ENCODE assay signal across 9 mouse cellular contexts in the genomic region with DNA sequence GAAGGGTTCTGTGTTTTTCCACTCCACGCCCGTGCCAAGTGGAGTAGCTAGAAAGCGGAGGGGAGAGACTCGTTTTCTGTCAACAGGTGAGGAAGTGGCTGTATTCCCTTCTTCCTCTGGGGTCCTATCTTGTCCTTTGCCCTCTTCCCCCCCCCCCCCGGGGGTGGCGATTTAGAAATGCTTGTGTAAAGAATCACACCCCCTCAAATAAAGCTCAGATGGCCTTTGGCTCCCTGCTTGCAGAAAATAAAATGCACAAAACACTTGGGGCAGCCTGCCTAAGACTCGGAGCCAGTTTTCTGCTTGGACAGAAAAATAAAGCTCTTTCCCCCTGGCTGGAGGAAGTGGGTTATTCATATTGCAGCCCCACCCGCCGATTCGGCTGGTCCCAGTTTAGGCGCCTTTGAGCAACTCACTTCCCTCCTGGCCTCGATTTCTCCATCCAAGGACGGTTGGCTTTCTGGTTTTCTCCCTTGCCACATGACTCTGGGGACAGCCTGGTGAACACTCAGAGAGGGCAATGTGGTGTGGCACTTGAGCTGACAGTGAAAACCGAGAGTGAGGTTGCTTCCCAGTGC. TPM values are rescaled to one million over a fixed set of nuclear protein-coding genes. Genes with fewer than 3 reads are reported as not detected.
A peak's percentile ranks its signal among the peaks of the same experiment; 100 is the strongest.
DNase-seq lines count a peak whose midpoint lies in the region; ATAC-seq and TF ChIP-seq lines count a peak whose summit lies in the region.
"Had no signal": no experiment of that assay in that cellular context is flagged by ENCODE, and none has a peak within 500 bp of the region (broad histone marks: within the 10 kb centered on the region; RNA-seq: fewer than 3 reads in every experiment).

No protein-coding gene starts in this region.

- H3K36me3 ChIP-seq in CH12.LX (replicated peaks in 1 of 2; ENCODE audit: control insufficient read depth in 1 of 2, insufficient read depth in 1 of 2, low read length in 1 of 2) = peaks cover 0 to 16% of the 10 kb centered on the region in 2 experiments
- H3K36me3 ChIP-seq in intestine, postnatal 0 days (ENCODE audit: control insufficient read depth, insufficient read depth) = no peaks in the 10 kb centered on the region

- in situ Hi-C loops in CH12.LX (cut with MboI; ENCODE audit: low pct_ligation_motif_present, low pct_unique_long_range_greater_than_20kb, low sequenced_read_pairs) = loop anchor here (25.0 kb wide), 1 partner anchor 201 kb away; a partner anchor contains a TSS

- WGBS in intestine, postnatal 0 days = 16% methylated on average over 14 of the region's 14 CpGs

- peak overlapping the region; percentile 66 to 73 (median 72) for H3K4me3 ChIP-seq in CH12.LX (replicated peaks in 1 of 3; ENCODE audit: low read depth in 2 of 3, low read length in 2 of 3, poor library complexity in 1 of 3)
- H3K4me3 ChIP-seq in intestine, postnatal 0 days (ENCODE audit: low read depth, low read length) = peak overlapping the region; percentile 55

- no peak for TF ChIP-seq EP300 in CH12.LX (IDR thresholded peaks at IDR 0.05; ENCODE audit: low read length)

- no peak for DNase-seq in CH12.LX (ENCODE audit: extremely low read depth)
- peak; percentile 75 for DNase-seq in adipocyte (ENCODE audit: low spot score)
- peak; percentile 97 for DNase-seq in heart, adult 11 months
- DNase-seq in lung, postnatal 36 days = peak; percentile 69
- no peak for DNase-seq in Muller cell, postnatal 12 days (ENCODE audit: inconsistent ontology term)
- DNase-seq in natural killer cell, adult 2 months (ENCODE audit: low spot score in 2 of 2) = no peak
- DNase-seq in embryo, embryonic 11 days = no peak

- peaks cover 5% of the 10 kb centered on the region for H3K9me3 ChIP-seq in CH12.LX (replicated peaks; ENCODE audit: low read length)
- no peaks in the 10 kb centered on the region for H3K9me3 ChIP-seq in intestine, postnatal 0 days (ENCODE audit: control insufficient read depth)

- dilution Hi-C loops in CH12.LX (cut with MboI; ENCODE audit: extremely low pct_ligation_motif_present, extremely low pct_unique_long_range_greater_than_20kb, low sequenced_read_pairs) = no loop called here

- H3K4me2 ChIP-seq in CH12.LX (ENCODE audit: insufficient read depth, low read depth, poor library complexity, severe bottlenecking) = peak overlapping the region; percentile 84
- peak overlapping the region; percentile 71 for H3K4me2 ChIP-seq in intestine, postnatal 0 days (replicated peaks; ENCODE audit: low read depth)

- peaks cover 5% of the 10 kb centered on the region for H3K27me3 ChIP-seq in CH12.LX (replicated peaks)
- H3K27me3 ChIP-seq in intestine, postnatal 0 days (replicated peaks; ENCODE audit: control insufficient read depth, insufficient read depth, low read length) = no peaks in the 10 kb centered on the region

- peak overlapping the region; percentile 51 for H3K9ac ChIP-seq in CH12.LX (ENCODE audit: insufficient read depth, low read depth)
- peak overlapping the region; percentile 45; the same call in 1 of the 2 replicates for H3K9ac ChIP-seq in intestine, postnatal 0 days (ENCODE audit: low read depth, low read length)

- TF ChIP-seq RAD21 in CH12.LX (IDR thresholded peaks at IDR 0.05; ENCODE audit: low read depth, low read length) = no peak

- no peaks in the 10 kb centered on the region for H3K79me2 ChIP-seq in CH12.LX (replicated peaks; ENCODE audit: control insufficient read depth, extremely low read depth, insufficient read depth, poor library complexity, severe bottlenecking)

- ATAC-seq in intestine, postnatal 0 days = no peak

- H3K27ac ChIP-seq in CH12.LX (ENCODE audit: insufficient read depth, low read depth) = no peak overlapping the region
- no peak overlapping the region; the same call in 1 of the 2 replicates for H3K27ac ChIP-seq in intestine, postnatal 0 days (ENCODE audit: low read depth, low read length)

- TF ChIP-seq CTCF in CH12.LX (conservative IDR thresholded peaks at IDR 0.05 in 1 of 2, IDR thresholded peaks at IDR 0.05 in 1 of 2; ENCODE audit: low read depth in 2 of 2, low read length in 2 of 2) = no peak
- TF ChIP-seq CTCF in intestine, postnatal 0 days (IDR thresholded peaks at IDR 0.05; ENCODE audit: low read depth) = no peak

- peaks cover 15 to 64% of the 10 kb centered on the region in 2 experiments for H3K4me1 ChIP-seq in CH12.LX (ENCODE audit: control insufficient read depth in 1 of 2, insufficient read depth in 2 of 2)
- 0 out of 2 replicates have a peak, but pooled peaks cover 11% of the 10 kb centered on the region for H3K4me1 ChIP-seq in intestine, postnatal 0 days (replicated peaks; ENCODE audit: control insufficient read depth, insufficient read depth, low read length)

- TF ChIP-seq POLR2A in CH12.LX (IDR thresholded peaks at IDR 0.05; ENCODE audit: low read depth, low read length) = no peak

TF ChIP-seq in CH12.LX, 34 proteins besides CTCF, POLR2A, EP300 and RAD21:
- TF ChIP-seq NELFE (IDR thresholded peaks at IDR 0.05; ENCODE audit: low read depth, low read length) (no peak), USF2 (conservative IDR thresholded peaks at IDR 0.05; ENCODE audit: low read depth, low read length) (no peak), PAX5 (IDR thresholded peaks at IDR 0.05; ENCODE audit: low read length) (no peak)
TF ChIP-seq in CH12.LX: peak in this region for 0.

RNA-seq across cellular contexts. Expression of a gene that starts 0.8 kb away (rescaled TPM):
- total RNA-seq in CH12.LX (2012; rRNA removed) (3.3 and 5.8 TPM in 2 replicates), CH12.LX (2014; rRNA removed) (3.2 and 3.6 TPM in 2 replicates)
- 4.6 and 5.1 TPM in 2 replicates for polyA plus RNA-seq in CH12.LX (2012; ENCODE audit: insufficient read length, low read depth)
- 4.1 and 4.4 TPM in 2 replicates for polyA plus RNA-seq in intestine, postnatal 0 days (2015; fragmentation: Nextera tagmentation; extraction: Ambion mirVana)

RNA-seq across cellular contexts. Expression of a gene that starts 8.3 kb away (rescaled TPM):
- total RNA-seq in CH12.LX (2012; rRNA removed) (10.8 and 21.3 TPM in 2 replicates), CH12.LX (2014; rRNA removed) (7.1 and 9.0 TPM in 2 replicates)
- 24.3 and 28.8 TPM in 2 replicates for polyA plus RNA-seq in CH12.LX (2012; ENCODE audit: insufficient read length, low read depth)
- polyA plus RNA-seq in intestine, postnatal 0 days (2015; fragmentation: Nextera tagmentation; extraction: Ambion mirVana) = 63.6 and 67.2 TPM in 2 replicates

RNA-seq across cellular contexts. Expression of a gene that starts 35.4 kb away (rescaled TPM):
- total RNA-seq in CH12.LX (2012; rRNA removed) (not detected in 2 replicates), CH12.LX (2014; rRNA removed) (not detected in 2 replicates)
- polyA plus RNA-seq in CH12.LX (2012; ENCODE audit: insufficient read length, low read depth) = 0.76 and 1.5 TPM in 2 replicates
- not detected in 2 replicates for polyA plus RNA-seq in intestine, postnatal 0 days (2015; fragmentation: Nextera tagmentation; extraction: Ambion mirVana)
- total RNA-seq: gastrocnemius, postnatal 4 days had no signal

RNA-seq across cellular contexts. Expression of a gene that starts 39.1 kb away (rescaled TPM):
- total RNA-seq in CH12.LX (2012; rRNA removed) = 1.8 and 4.0 TPM in 2 replicates
- not detected in 2 replicates for total RNA-seq in CH12.LX (2014; rRNA removed)
- 0.37 TPM in 1 of 2 replicates, not detected in the other for polyA plus RNA-seq in CH12.LX (2012; ENCODE audit: insufficient read length, low read depth)
- polyA plus RNA-seq in intestine, postnatal 0 days (2015; fragmentation: Nextera tagmentation; extraction: Ambion mirVana) = 21.2 and 21.5 TPM in 2 replicates

Comparison
In these comparisons a context has a peak if more than half of its experiments do, and no peak if none do; other contexts are left out.
1. DNase-seq: peak in adipocyte (single experiment), heart, adult 11 months (single experiment) and lung, postnatal 36 days (single experiment); none in CH12.LX (single experiment), Muller cell, postnatal 12 days (single experiment), natural killer cell, adult 2 months (0 of 2) and embryo, embryonic 11 days (single experiment).